Mouse (Mus musculus): ENCODE measurements around the gene Dpp6. TPM values are rescaled to one million over a fixed set of nuclear protein-coding genes. Genes with fewer than 3 reads are reported as not detected.

Dpp6 gene
- total RNA-seq, 2 experiments from 2014 or later, result 5.0 to 7.1 TPM

- DNase-seq, result no peak
Observed at GRCm38 (mm10) chr5:27526906-27527305, 709.9 kb downstream of the Dpp6 start.

- peak; percentile 74 for DNase-seq
Observed at GRCm38 (mm10) chr5:27544816-27545270, 727.8 kb downstream of the Dpp6 start.

- no peak for DNase-seq
Observed at GRCm38 (mm10) chr5:27549291-27549690, 732.3 kb downstream of the Dpp6 start.

GRCm38 (mm10) chr5:27565700-27566099 is 748.7 kb downstream of the Dpp6 start:
- no peak for DNase-seq

- DNase-seq, result no peak
Observed at GRCm38 (mm10) chr5:27587970-27588758, 771.2 kb downstream of the Dpp6 start.

GRCm38 (mm10) chr5:27604132-27604531 is 787.1 kb downstream of the Dpp6 start:
- no peak for DNase-seq

- DNase-seq, result peak; percentile 68
Observed at GRCm38 (mm10) chr5:27615769-27616168, 798.8 kb downstream of the Dpp6 start.

GRCm38 (mm10) chr5:27621811-27622210 is 804.8 kb downstream of the Dpp6 start:
- DNase-seq, result no peak

GRCm38 (mm10) chr5:27623876-27624275 is 806.9 kb downstream of the Dpp6 start:
- no peak for DNase-seq

- DNase-seq, result no peak
Observed at GRCm38 (mm10) chr5:27632151-27632550, 815.1 kb downstream of the Dpp6 start.

- DNase-seq, result no peak
Observed at GRCm38 (mm10) chr5:27635941-27636340, 818.9 kb downstream of the Dpp6 start.

- no peak for DNase-seq
Observed at GRCm38 (mm10) chr5:27641876-27642275, 824.9 kb downstream of the Dpp6 start.

GRCm38 (mm10) chr5:27651879-27652814 is 835.1 kb downstream of the Dpp6 start:
- DNase-seq, result peak; percentile 56

GRCm38 (mm10) chr5:27656101-27656500 is 839.1 kb downstream of the Dpp6 start:
- DNase-seq, result no peak

GRCm38 (mm10) chr5:27657672-27658071 is 840.7 kb downstream of the Dpp6 start:
- DNase-seq, result no peak

GRCm38 (mm10) chr5:27658165-27658564 is 841.2 kb downstream of the Dpp6 start:
- DNase-seq, result no peak

GRCm38 (mm10) chr5:27658569-27658968 is 841.6 kb downstream of the Dpp6 start:
- no peak for DNase-seq

- DNase-seq, result no peak
Observed at GRCm38 (mm10) chr5:27659019-27659418, 842.0 kb downstream of the Dpp6 start.

- no peak for DNase-seq
Observed at GRCm38 (mm10) chr5:27659781-27660180, 842.8 kb downstream of the Dpp6 start.

GRCm38 (mm10) chr5:27664111-27664510 is 847.1 kb downstream of the Dpp6 start:
- no peak for DNase-seq

GRCm38 (mm10) chr5:27671487-27671886 is 854.5 kb downstream of the Dpp6 start:
- DNase-seq, result no peak

GRCm38 (mm10) chr5:27677247-27677666 is 860.3 kb downstream of the Dpp6 start:
- DNase-seq, result peak; percentile 69

GRCm38 (mm10) chr5:27679151-27679550 is 862.1 kb downstream of the Dpp6 start:
- DNase-seq, result no peak

All from adrenal gland, postnatal 10 days (tissue).